Mouse (Mus musculus) small intestine, adult 2 months (tissue): ENCODE measurements at regions not wholly inside any gene's neighbourhood (a gene's known extent, or its start where the extent isn't known, plus 50 kb on each side); places are given as distances from the start of the nearest gene placed in this dataset.

Experiments used
- CTCF ChIP-seq: fragments of 200-500 bp; IDR thresholded peaks from 2 replicates; pipeline ENCODE4 v1.5.1; 2012; ENCODE audit warnings: low read depth, mild to moderate bottlenecking, control low read depth, inconsistent platforms, low read length, moderate library complexity, mixed read lengths; ENCODE audit not compliant: insufficient replicate concordance, insufficient read length; ENCODE audit errors: extremely low read depth
- POLR2A ChIP-seq: fragments of 200-500 bp; IDR thresholded peaks from 2 replicates; pipeline ENCODE4 v1.6.1; 2012; ENCODE audit warnings: low read depth, mild to moderate bottlenecking, control low read depth, inconsistent platforms, low read length, moderate library complexity

- TF ChIP-seq CTCF (no peak), POLR2A (no peak)
These were observed 321.0 kb downstream of the Rps15a start for GRCm38 (mm10) chr7:117795035-117795434.
